Mouse (Mus musculus) adipose tissue, adult 10 weeks (tissue): ENCODE results near the gene Neurod4. TPM values are rescaled to one million over a fixed set of nuclear protein-coding genes. Genes with fewer than 3 reads are reported as not detected.

ENCODE experiments used
- polyA plus RNA-seq: library from polyadenylated mRNA; stranded (reverse); fragments of 350-450 nt; fragmentation: Illumina TruSeq; extraction: RNeasy Lipid Tissue Mini Kit (QIAGEN cat#74804); gene quantifications from one replicate; pipeline ENCODE4 v1.2.3, GENCODE M21; 2014; ENCODE audit warnings: low read depth, low replicate concordance

The Neurod4 gene
- not detected for polyA plus RNA-seq

GRCm38 (mm10) chr10:130280066-130280465 lies at the start of gene Neurod4:
Gene Neurod4, minus strand, starts transcription at chr10:130280240.

GRCm38 (mm10) chr10:130322637-130323036 lies 42.6 kb upstream of the Neurod4 start, which contains the start of gene Tespa1:
Gene Tespa1, plus strand, starts transcription at chr10:130322870.

Other genes with a start within 250 kb of the Neurod4 start
- gene Olfr821, start 249.9 kb downstream of the Neurod4 start, polyA plus RNA-seq: not detected
- gene Olfr822, start 209.0 kb downstream of the Neurod4 start, polyA plus RNA-seq: not detected
- gene Olfr823, start 164.9 kb downstream of the Neurod4 start, polyA plus RNA-seq: not detected
- gene Olfr824, start 150.2 kb downstream of the Neurod4 start, polyA plus RNA-seq: not detected
- gene Olfr825, start 113.5 kb downstream of the Neurod4 start, polyA plus RNA-seq: not detected
- gene Olfr826, start 96.1 kb downstream of the Neurod4 start, polyA plus RNA-seq: not detected
- not detected for gene Olfr827, start 65.8 kb downstream of the Neurod4 start, polyA plus RNA-seq
- 0.84 TPM for gene Tespa1, start 42.6 kb upstream of the Neurod4 start, polyA plus RNA-seq
- gene Vmn2r84, start 114.1 kb upstream of the Neurod4 start, polyA plus RNA-seq: not detected
- gene Vmn2r85, start 149.5 kb upstream of the Neurod4 start, polyA plus RNA-seq: not detected
- not detected for gene Vmn2r86, start 175.8 kb upstream of the Neurod4 start, polyA plus RNA-seq
- gene Vmn2r87, start 217.2 kb upstream of the Neurod4 start, polyA plus RNA-seq: not detected